Mouse (Mus musculus) stomach, postnatal 0 days (tissue): ENCODE data around the gene Tnfsf13. TPM values are rescaled to one million over a fixed set of nuclear protein-coding genes. Genes with fewer than 3 reads are reported as not detected.

Experiments
- ATAC-seq: fragments of 200-750 bp; cut with Nextera tagmentation; 2 replicates; pipeline ENCODE4 v1.8.0; 2017; ENCODE audit not compliant: low FRiP score, low TSS enrichment
- DNase-seq: peaks from one replicate; pipeline ENCODE4 v3.0.0-alpha.2; 2016; ENCODE audit warnings: low spot score
- H3K27ac ChIP-seq: fragments of 300-500 bp; sonication (generic); replicated peaks from 2 replicates; pipeline ENCODE4 v1.5.1; 2014; ENCODE audit warnings: mild to moderate bottlenecking, control low read depth
- H3K27me3 ChIP-seq: fragments of 300-500 bp; sonication (generic); 2 replicates; pipeline ENCODE4 v1.6.1; 2014; ENCODE audit warnings: low read length; ENCODE audit not compliant: control insufficient read depth, insufficient read depth
- H3K36me3 ChIP-seq: fragments of 300-500 bp; sonication (generic); 2 replicates; pipeline ENCODE4 v1.6.1; 2014; ENCODE audit warnings: low read length, mixed read lengths; ENCODE audit not compliant: control insufficient read depth, insufficient read depth
- H3K4me1 ChIP-seq: fragments of 300-500 bp; sonication (generic); replicated peaks from 2 replicates; pipeline ENCODE4 v1.6.1; 2014; ENCODE audit warnings: antibody characterized with exemption; ENCODE audit not compliant: control insufficient read depth, insufficient read depth
- H3K4me2 ChIP-seq: fragments of 300-500 bp; sonication (generic); replicated peaks from 2 replicates; pipeline ENCODE4 v1.6.1; 2014; ENCODE audit warnings: low read depth, mild to moderate bottlenecking, control low read depth, moderate library complexity
- H3K4me3 ChIP-seq: fragments of 300-500 bp; sonication (generic); 2 replicates; pipeline ENCODE4 v1.5.1; 2014; ENCODE audit warnings: low read depth, low read length, control low read depth
- H3K9ac ChIP-seq: fragments of 300-500 bp; sonication (generic); 2 replicates; pipeline ENCODE4 v1.6.1; 2014; ENCODE audit warnings: mild to moderate bottlenecking, low read length, control low read depth, mixed read lengths
- H3K9me3 ChIP-seq: fragments of 300-500 bp; sonication (generic); 2 replicates; pipeline ENCODE4 v1.6.1; 2016; ENCODE audit warnings: low read length; ENCODE audit not compliant: control insufficient read depth
- CTCF ChIP-seq: IDR thresholded peaks from 2 replicates; pipeline ENCODE4 v1.5.1; 2016; ENCODE audit warnings: antibody characterized with exemption, low read depth, mild to moderate bottlenecking, moderate library complexity
- EP300 ChIP-seq: optimal IDR thresholded peaks from 2 replicates; pipeline ENCODE3; 2016; ENCODE audit warnings: antibody characterized with exemption
- WGBS: fragments of 180-500 bp; shearing (Covaris S2); extraction: QIAGEN DNeasy Blood & Tissue Kit; methylation state at CpG from one replicate; pipeline ENCODE4 v1.1.7; 2014; 5-methylcytosine and 5-hydroxymethylcytosine counted together
- polyA plus RNA-seq: library from polyadenylated mRNA; unstranded; fragments of >200 nt; fragmentation: Nextera tagmentation; extraction: Ambion mirVana; gene quantifications from 2 replicates; pipeline ENCODE4 v1.2.1, GENCODE M21; 2015

The Tnfsf13 gene
- polyA plus RNA-seq, 1 experiment from 2014 or later, result 0.50 TPM

- Histone ChIP-seq H3K27ac (no peak overlapping the region), H3K9ac (no peak overlapping the region), H3K36me3 (no peaks in the 10 kb centered on the region), H3K27me3 (no peaks in the 10 kb centered on the region), H3K9me3 (no peaks in the 10 kb centered on the region), H3K4me1 (no peaks in the 10 kb centered on the region), H3K4me3 (no peak overlapping the region), H3K4me2 (no peak overlapping the region)
- TF ChIP-seq CTCF, result no peak
- no peak for TF ChIP-seq EP300
- no peak for DNase-seq
- WGBS, result 81% methylated on average over 20 of the region's 20 CpGs
- no peak; the same call in 1 of the 2 replicates for ATAC-seq
These were observed 27.5 kb upstream of the Tnfsf13 start for GRCm38 (mm10) chr11:69712954-69713672.

- no peak for ATAC-seq
- 78% methylated on average over 2 of the region's 2 CpGs for WGBS
- H3K36me3 ChIP-seq, result no peaks in the 10 kb centered on the region
These were observed 25.5 kb upstream of the Tnfsf13 start for GRCm38 (mm10) chr11:69711082-69711481.

GRCm38 (mm10) chr11:69710470-69710869 is 24.9 kb upstream of the Tnfsf13 start:
- H3K4me1 ChIP-seq, result no peaks in the 10 kb centered on the region
- DNase-seq (no peak), ATAC-seq (no peak)
- H3K27me3 ChIP-seq, result no peaks in the 10 kb centered on the region
- no peak for TF ChIP-seq CTCF
- no peak for TF ChIP-seq EP300
- no peaks in the 10 kb centered on the region for H3K36me3 ChIP-seq
- H3K9ac ChIP-seq, result no peak overlapping the region
- H3K4me2 ChIP-seq, result no peak overlapping the region
- H3K27ac ChIP-seq, result no peak overlapping the region
- no peaks in the 10 kb centered on the region for H3K9me3 ChIP-seq
- no peak overlapping the region for H3K4me3 ChIP-seq
- WGBS, result 69% methylated on average over 3 of the region's 3 CpGs

More at GRCm38 (mm10) chr11:69711082-69711481, 25.5 kb upstream of the Tnfsf13 start:
- Histone ChIP-seq H3K9me3 (no peaks in the 10 kb centered on the region), H3K4me1 (no peaks in the 10 kb centered on the region), H3K27me3 (no peaks in the 10 kb centered on the region), H3K27ac (no peak overlapping the region), H3K4me2 (no peak overlapping the region), H3K9ac (no peak overlapping the region), H3K4me3 (no peak overlapping the region)
- no peak for DNase-seq
- TF ChIP-seq EP300, result no peak
- TF ChIP-seq CTCF, result no peak

- no peak for ATAC-seq
- no peak for TF ChIP-seq EP300
- TF ChIP-seq CTCF, result no peak
- H3K4me2 ChIP-seq, result no peak overlapping the region
- H3K36me3 ChIP-seq, result no peaks in the 10 kb centered on the region
- 48% methylated on average over 11 of the region's 11 CpGs for WGBS
- no peaks in the 10 kb centered on the region for H3K4me1 ChIP-seq
- no peak overlapping the region for H3K27ac ChIP-seq
- DNase-seq, result no peak
- no peak overlapping the region for H3K4me3 ChIP-seq
- H3K9me3 ChIP-seq, result no peaks in the 10 kb centered on the region
- H3K27me3 ChIP-seq, result no peaks in the 10 kb centered on the region
- H3K9ac ChIP-seq, result no peak overlapping the region
These were observed 24.2 kb upstream of the Tnfsf13 start for GRCm38 (mm10) chr11:69709554-69710446.

GRCm38 (mm10) chr11:69708614-69709265 is 23.2 kb upstream of the Tnfsf13 start:
- Histone ChIP-seq H3K4me2 (no peak overlapping the region), H3K9ac (no peak overlapping the region), H3K36me3 (no peaks in the 10 kb centered on the region), H3K4me3 (no peak overlapping the region), H3K27me3 (no peaks in the 10 kb centered on the region), H3K9me3 (no peaks in the 10 kb centered on the region), H3K27ac (no peak overlapping the region), H3K4me1 (no peaks in the 10 kb centered on the region)
- WGBS, result 75% methylated on average over 3 of the region's 3 CpGs
- no peak for ATAC-seq
- TF ChIP-seq CTCF, result no peak
- TF ChIP-seq EP300, result no peak
- no peak for DNase-seq
